Mouse (Mus musculus): ENCODE data around the gene Tsga10ip.

- no peak for TF ChIP-seq CTCF (IDR thresholded peaks at IDR 0.05; ENCODE audit: control insufficient read depth, insufficient read depth, low read length)
- TF ChIP-seq POLR2A (IDR thresholded peaks at IDR 0.05; ENCODE audit: borderline replicate concordance, control insufficient read depth, low read depth, low read length): no peak
These were observed 46.2 kb upstream of the Tsga10ip start for GRCm38 (mm10) chr19:5448354-5449150.
